8 mouse cellular contexts compared by ENCODE assay signal in genomic region chr3:89278107-89278506, GRCm38 (mm10). TPM values are rescaled to one million over a fixed set of nuclear protein-coding genes. Genes with fewer than 3 reads are reported as not detected.
DNase-seq lines count a peak whose midpoint lies in the region; ATAC-seq lines count a peak whose summit lies in the region.

No protein-coding gene starts in this region.

- H3K4me3 ChIP-seq in heart, embryonic 12.5 days = peak overlapping the region; percentile 64
- H3K4me3 ChIP-seq in kidney, embryonic 14.5 days (ENCODE audit: low read length) = peak overlapping the region; percentile 51
- peak overlapping the region; percentile 84 for H3K4me3 ChIP-seq in lung, embryonic 16.5 days (ENCODE audit: low read length)

- H3K36me3 ChIP-seq in heart, embryonic 12.5 days = peaks cover 21% of the 10 kb centered on the region
- peaks cover 16% of the 10 kb centered on the region for H3K36me3 ChIP-seq in kidney, embryonic 14.5 days (ENCODE audit: control insufficient read depth, insufficient read depth, low read length)
- peaks cover 15% of the 10 kb centered on the region for H3K36me3 ChIP-seq in lung, embryonic 16.5 days (ENCODE audit: control insufficient read depth, insufficient read depth, low read length)

- H3K27ac ChIP-seq in heart, embryonic 12.5 days (ENCODE audit: poor library complexity, severe bottlenecking) = peak overlapping the region; percentile 91
- H3K27ac ChIP-seq in kidney, embryonic 14.5 days (ENCODE audit: low read depth, low read length) = peak overlapping the region; percentile 89
- H3K27ac ChIP-seq in lung, embryonic 16.5 days (ENCODE audit: low read length) = peak overlapping the region; percentile 98

- WGBS in heart, embryonic 12.5 days = 31% methylated on average over 7 of the region's 7 CpGs
- WGBS in kidney, embryonic 14.5 days = 36% methylated on average over 6 of the region's 7 CpGs
- WGBS in lung, embryonic 16.5 days = 39% methylated on average over 7 of the region's 7 CpGs

- H3K9me3 ChIP-seq in heart, embryonic 12.5 days (replicated peaks) = no peaks in the 10 kb centered on the region
- H3K9me3 ChIP-seq in kidney, embryonic 14.5 days (ENCODE audit: control insufficient read depth, low read length) = no peaks in the 10 kb centered on the region
- no peaks in the 10 kb centered on the region for H3K9me3 ChIP-seq in lung, embryonic 16.5 days (ENCODE audit: control insufficient read depth, low read length)

- H3K27me3 ChIP-seq in heart, embryonic 12.5 days (replicated peaks) = no peaks in the 10 kb centered on the region
- peaks cover 2% of the 10 kb centered on the region for H3K27me3 ChIP-seq in kidney, embryonic 14.5 days (ENCODE audit: control insufficient read depth, insufficient read depth, low read length)
- H3K27me3 ChIP-seq in lung, embryonic 16.5 days (ENCODE audit: control insufficient read depth, insufficient read depth, low read depth, low read length) = no peaks in the 10 kb centered on the region; the same call in none of the 2 replicates

- H3K9ac ChIP-seq in heart, embryonic 12.5 days = peak overlapping the region; percentile 87
- H3K9ac ChIP-seq in kidney, embryonic 14.5 days (ENCODE audit: low read depth, low read length) = peak overlapping the region; percentile 78; the same call in 1 of the 2 replicates
- H3K9ac ChIP-seq in lung, embryonic 16.5 days (ENCODE audit: low read length) = peak overlapping the region; percentile 91

- H3K4me1 ChIP-seq in heart, embryonic 12.5 days (replicated peaks) = peaks cover 44% of the 10 kb centered on the region
- peaks cover 44% of the 10 kb centered on the region for H3K4me1 ChIP-seq in kidney, embryonic 14.5 days (ENCODE audit: control insufficient read depth, insufficient read depth, low read length)
- peaks cover 29% of the 10 kb centered on the region for H3K4me1 ChIP-seq in lung, embryonic 16.5 days (replicated peaks; ENCODE audit: control insufficient read depth, insufficient read depth, low read length)

- DNase-seq in urinary bladder, postnatal 14 days (ENCODE audit: low spot score) = peak; percentile 26
- no peak for DNase-seq in urinary bladder, postnatal 4 days (ENCODE audit: low spot score in 2 of 2)
- no peak for DNase-seq in right cerebral cortex, adult 2 months (ENCODE audit: low spot score in 2 of 2)
- no peak for DNase-seq in MN1 (ENCODE audit: low spot score)
- DNase-seq in right cerebral cortex, postnatal 10 days (ENCODE audit: low spot score in 2 of 2) = no peak

- ATAC-seq in heart, embryonic 12.5 days (ENCODE audit: insufficient number of reproducible peaks, low FRiP score) = peak; percentile 46
- ATAC-seq in kidney, embryonic 14.5 days (ENCODE audit: low FRiP score, low TSS enrichment) = no peak
- ATAC-seq in lung, embryonic 16.5 days (ENCODE audit: low read depth) = peak; percentile 36

- peak overlapping the region; percentile 93 for H3K4me2 ChIP-seq in heart, embryonic 12.5 days
- H3K4me2 ChIP-seq in kidney, embryonic 14.5 days (replicated peaks; ENCODE audit: low read depth, low read length) = peak overlapping the region; percentile 65
- H3K4me2 ChIP-seq in lung, embryonic 16.5 days (ENCODE audit: low read depth, low read length) = peak overlapping the region; percentile 94

RNA-seq across cellular contexts. Expression of gene Efna1, which starts 2.8 kb away (rescaled TPM):
- polyA plus RNA-seq in heart, embryonic 12.5 days (2016; fragmentation: Nextera tagmentation; extraction: Ambion mirVana) = 27.0 and 31.0 TPM in 2 replicates
- 45.4 and 58.8 TPM in 2 replicates for polyA plus RNA-seq in kidney, embryonic 14.5 days (2014; fragmentation: Nextera tagmentation; extraction: Ambion mirVana)
- 97.2 and 104 TPM in 2 replicates for polyA plus RNA-seq in lung, embryonic 16.5 days (2015; fragmentation: Nextera tagmentation; extraction: Ambion mirVana)

RNA-seq across cellular contexts. Expression of gene Slc50a1, which starts 7.7 kb away (rescaled TPM):
- 40.9 and 42.9 TPM in 2 replicates for polyA plus RNA-seq in heart, embryonic 12.5 days (2016; fragmentation: Nextera tagmentation; extraction: Ambion mirVana)
- polyA plus RNA-seq in kidney, embryonic 14.5 days (2014; fragmentation: Nextera tagmentation; extraction: Ambion mirVana) = 55.1 and 64.1 TPM in 2 replicates
- polyA plus RNA-seq in lung, embryonic 16.5 days (2015; fragmentation: Nextera tagmentation; extraction: Ambion mirVana) = 65.7 and 66.7 TPM in 2 replicates

RNA-seq across cellular contexts. Expression of gene Dpm3, which starts 18.9 kb away (rescaled TPM):
- 65.1 and 79.2 TPM in 2 replicates for polyA plus RNA-seq in heart, embryonic 12.5 days (2016; fragmentation: Nextera tagmentation; extraction: Ambion mirVana)
- 134 and 200 TPM in 2 replicates for polyA plus RNA-seq in kidney, embryonic 14.5 days (2014; fragmentation: Nextera tagmentation; extraction: Ambion mirVana)
- polyA plus RNA-seq in lung, embryonic 16.5 days (2015; fragmentation: Nextera tagmentation; extraction: Ambion mirVana) = 135 and 138 TPM in 2 replicates

RNA-seq across cellular contexts. Expression of gene Trim46, which starts 32.0 kb away (rescaled TPM):
- polyA plus RNA-seq in heart, embryonic 12.5 days (2016; fragmentation: Nextera tagmentation; extraction: Ambion mirVana) = 0.89 and 1.1 TPM in 2 replicates
- 2.8 and 3.6 TPM in 2 replicates for polyA plus RNA-seq in kidney, embryonic 14.5 days (2014; fragmentation: Nextera tagmentation; extraction: Ambion mirVana)
- polyA plus RNA-seq in lung, embryonic 16.5 days (2015; fragmentation: Nextera tagmentation; extraction: Ambion mirVana) = 7.2 and 7.7 TPM in 2 replicates

RNA-seq across cellular contexts. Expression of gene Krtcap2, which starts 32.3 kb away (rescaled TPM):
- 243 and 262 TPM in 2 replicates for polyA plus RNA-seq in heart, embryonic 12.5 days (2016; fragmentation: Nextera tagmentation; extraction: Ambion mirVana)
- polyA plus RNA-seq in kidney, embryonic 14.5 days (2014; fragmentation: Nextera tagmentation; extraction: Ambion mirVana) = 321 and 407 TPM in 2 replicates
- 304 and 314 TPM in 2 replicates for polyA plus RNA-seq in lung, embryonic 16.5 days (2015; fragmentation: Nextera tagmentation; extraction: Ambion mirVana)
